Mouse (Mus musculus) thymus, adult 2 months (tissue): Measurements from ENCODE around the gene Trim23.

Source experiments
- CTCF ChIP-seq: fragments of 200-500 bp; IDR thresholded peaks from 2 replicates; pipeline ENCODE4 v1.5.1; 2012; ENCODE audit warnings: mild to moderate bottlenecking, control low read depth, low read length, moderate library complexity, borderline replicate concordance; ENCODE audit not compliant: control insufficient read depth, poor library complexity, insufficient read depth; ENCODE audit errors: extremely low read depth
- POLR2A ChIP-seq: fragments of 200-500 bp; IDR thresholded peaks from 2 replicates; pipeline ENCODE4 v1.6.1; 2012; ENCODE audit warnings: mild to moderate bottlenecking, low read length, control low read depth, moderate library complexity; ENCODE audit not compliant: control insufficient read depth, poor library complexity, insufficient read depth; ENCODE audit errors: extremely low read depth

DNA sequence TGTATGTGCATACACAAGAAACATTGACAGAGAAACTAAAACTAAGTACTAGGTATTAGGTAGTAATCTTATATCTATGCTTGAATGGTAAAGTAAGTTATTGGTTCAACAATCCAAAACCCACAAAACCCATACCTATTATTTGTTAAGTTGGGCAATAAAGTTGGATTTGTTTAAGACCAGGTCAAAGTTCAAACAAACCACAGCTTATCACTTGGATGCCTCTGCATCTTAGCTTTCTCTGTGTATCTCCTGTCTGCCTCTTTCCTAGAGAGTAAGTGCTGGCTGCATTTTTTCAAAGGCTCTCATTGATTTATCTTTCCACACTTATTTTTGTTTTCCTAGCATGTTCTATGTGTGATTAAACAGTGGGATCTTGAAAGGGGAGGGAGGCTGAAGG lies 6.1 kb upstream of the Trim23 start:
- TF ChIP-seq CTCF (no peak), POLR2A (no peak)
